Comparison of ENCODE assay signal across 8 mouse cellular contexts in the genomic region with DNA sequence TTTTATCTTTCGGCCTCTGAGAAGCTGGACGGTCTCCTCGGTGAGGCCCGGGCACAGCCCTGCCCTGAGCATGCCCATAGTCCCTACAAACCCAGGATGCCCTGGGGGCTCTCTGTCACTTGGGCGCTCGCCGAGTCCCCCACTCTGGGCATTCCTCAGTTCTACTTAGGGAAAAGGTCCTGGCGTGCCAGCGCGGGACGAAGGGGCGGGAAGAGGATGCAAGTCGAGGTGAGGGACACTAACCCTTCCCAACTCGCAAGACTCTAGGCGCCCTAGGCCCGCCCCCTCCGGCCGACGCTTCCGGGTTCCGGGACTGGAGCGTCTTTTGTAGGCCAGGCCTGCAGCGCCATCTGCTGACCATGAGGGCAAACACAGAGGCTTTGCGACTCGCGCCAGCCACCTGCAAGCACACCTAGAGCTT. TPM values are rescaled to one million over a fixed set of nuclear protein-coding genes. Genes with fewer than 3 reads are reported as not detected.
DNase-seq lines count a peak whose midpoint lies in the region; ATAC-seq and TF ChIP-seq lines count a peak whose summit lies in the region.

Rad51d (minus strand) TSS at position 273 of the 421 bp plus-strand sequence.

- H3K4me2 ChIP-seq in CH12.LX (ENCODE audit: insufficient read depth, low read depth, poor library complexity, severe bottlenecking) = peak within 1 kb of the TSS; percentile 51
- H3K4me2 ChIP-seq in forebrain, embryonic 12.5 days = peak within 1 kb of the TSS; percentile 83
- H3K4me2 ChIP-seq in heart, postnatal 0 days (ENCODE audit: low read depth, low read length) = peak within 1 kb of the TSS; percentile 79
- peak within 1 kb of the TSS; percentile 97 for H3K4me2 ChIP-seq in liver, embryonic 16.5 days (ENCODE audit: low read depth, low read length)
- H3K4me2 ChIP-seq in neural tube, embryonic 13.5 days = peak within 1 kb of the TSS; percentile 88

- H3K27me3 ChIP-seq in CH12.LX (replicated peaks) = peaks cover 11% of the 10 kb centered on the region
- peaks cover 13% of the 10 kb centered on the region for H3K27me3 ChIP-seq in forebrain, embryonic 12.5 days
- H3K27me3 ChIP-seq in heart, postnatal 0 days (ENCODE audit: control insufficient read depth, insufficient read depth, low read length) = no peaks in the 10 kb centered on the region
- H3K27me3 ChIP-seq in liver, embryonic 16.5 days (ENCODE audit: control insufficient read depth, insufficient read depth, low read depth, low read length) = no peaks in the 10 kb centered on the region
- peaks cover 15% of the 10 kb centered on the region; the same call in 1 of the 2 replicates for H3K27me3 ChIP-seq in neural tube, embryonic 13.5 days
- H3K27me3 ChIP-seq in testis, adult 2 months (ENCODE audit: control insufficient read depth, insufficient read depth, low read length) = no peaks in the 10 kb centered on the region

- peak; percentile 98 for TF ChIP-seq RAD21 in CH12.LX (IDR thresholded peaks at IDR 0.05; ENCODE audit: low read depth, low read length)

- peak; percentile 64 to 98 for TF ChIP-seq CTCF in CH12.LX (conservative IDR thresholded peaks at IDR 0.05 in 1 of 2, IDR thresholded peaks at IDR 0.05 in 1 of 2; ENCODE audit: low read depth in 2 of 2, low read length in 2 of 2)
- peak; percentile 91 for TF ChIP-seq CTCF in heart, postnatal 0 days (IDR thresholded peaks at IDR 0.05; ENCODE audit: low read depth)
- peak; percentile 92; the same call in 1 of the 2 replicates for TF ChIP-seq CTCF in testis, adult 2 months (IDR thresholded peaks at IDR 0.05; ENCODE audit: control insufficient read depth, insufficient read depth, insufficient replicate concordance, low read depth, low read length)

- H3K4me1 ChIP-seq in CH12.LX (ENCODE audit: control insufficient read depth in 1 of 2, insufficient read depth in 2 of 2) = peaks cover 7 to 19% of the 10 kb centered on the region in 2 experiments
- H3K4me1 ChIP-seq in forebrain, embryonic 12.5 days = peaks cover 20% of the 10 kb centered on the region
- peaks cover 11% of the 10 kb centered on the region; the same call in 1 of the 2 replicates for H3K4me1 ChIP-seq in heart, postnatal 0 days (ENCODE audit: control insufficient read depth, insufficient read depth)
- H3K4me1 ChIP-seq in liver, embryonic 16.5 days (ENCODE audit: control insufficient read depth, low read depth, low read length) = peaks cover 19% of the 10 kb centered on the region
- peaks cover 26% of the 10 kb centered on the region for H3K4me1 ChIP-seq in neural tube, embryonic 13.5 days (replicated peaks)
- peaks cover 2% of the 10 kb centered on the region; the same call in 1 of the 2 replicates for H3K4me1 ChIP-seq in testis, adult 2 months (ENCODE audit: control insufficient read depth, insufficient read depth, low read length)

- in situ Hi-C loops in CH12.LX (cut with MboI; ENCODE audit: low pct_ligation_motif_present, low pct_unique_long_range_greater_than_20kb, low sequenced_read_pairs) = no loop called here

- peak within 1 kb of the TSS; percentile 79 for H3K9ac ChIP-seq in CH12.LX (ENCODE audit: insufficient read depth, low read depth)
- peak within 1 kb of the TSS; percentile 66 for H3K9ac ChIP-seq in forebrain, embryonic 12.5 days
- H3K9ac ChIP-seq in heart, postnatal 0 days (replicated peaks; ENCODE audit: low read depth, low read length) = peak within 1 kb of the TSS; percentile 56
- H3K9ac ChIP-seq in liver, embryonic 16.5 days (ENCODE audit: low read depth, low read length) = peak within 1 kb of the TSS; percentile 81
- peak within 1 kb of the TSS; percentile 81 for H3K9ac ChIP-seq in neural tube, embryonic 13.5 days

- ATAC-seq in forebrain, embryonic 12.5 days (ENCODE audit: low FRiP score) = peak; percentile 91
- peak; percentile 96 for ATAC-seq in heart, postnatal 0 days (ENCODE audit: insufficient read depth, low read depth)
- ATAC-seq in liver, embryonic 16.5 days (ENCODE audit: low read depth) = peak; percentile 93
- ATAC-seq in neural tube, embryonic 13.5 days (ENCODE audit: low read depth) = peak; percentile 93

- peak; percentile 98 for DNase-seq in CH12.LX (ENCODE audit: extremely low read depth)
- DNase-seq in c-Kit-positive CD71-positive TER-119-negative erythroid progenitor cells, embryonic 14.5 days (ENCODE audit: low read depth) = peak; percentile 96
- DNase-seq in heart, postnatal 0 days (ENCODE audit: low spot score) = peak; percentile 94
- DNase-seq in kidney, postnatal 4 days = peak; percentile 97

- peak within 1 kb of the TSS; percentile 9; the same call in 1 of the 2 replicates for H3K27ac ChIP-seq in CH12.LX (ENCODE audit: insufficient read depth, low read depth)
- peak within 1 kb of the TSS; percentile 43; the same call in 1 of the 2 replicates for H3K27ac ChIP-seq in forebrain, embryonic 12.5 days
- peak within 1 kb of the TSS; percentile 17; the same call in 1 of the 2 replicates for H3K27ac ChIP-seq in heart, postnatal 0 days (ENCODE audit: low read depth)
- H3K27ac ChIP-seq in liver, embryonic 16.5 days (ENCODE audit: low read length) = peak within 1 kb of the TSS; percentile 62
- H3K27ac ChIP-seq in neural tube, embryonic 13.5 days (replicated peaks) = peak within 1 kb of the TSS; percentile 52; the same call in 1 of the 2 replicates
- peak within 1 kb of the TSS; percentile 1; the same call in 1 of the 2 replicates for H3K27ac ChIP-seq in testis, adult 2 months (ENCODE audit: control insufficient read depth, insufficient read depth, low read depth, low read length)

- under 1% methylated on average over 26 of the region's 26 CpGs for WGBS in forebrain, embryonic 12.5 days
- WGBS in heart, postnatal 0 days = 2% methylated on average over 24 of the region's 26 CpGs
- WGBS in liver, embryonic 16.5 days (ENCODE audit: insufficient replicate concordance) = under 1% methylated on average over 26 of the region's 26 CpGs
- 0% methylated on average over 26 of the region's 26 CpGs for WGBS in neural tube, embryonic 13.5 days

- peak; percentile 90 for TF ChIP-seq POLR2A in CH12.LX (IDR thresholded peaks at IDR 0.05; ENCODE audit: low read depth, low read length)
- peak; percentile 78 for TF ChIP-seq POLR2A in testis, adult 2 months (IDR thresholded peaks at IDR 0.05; ENCODE audit: control insufficient read depth, low read depth, low read length)

- H3K36me3 ChIP-seq in CH12.LX (replicated peaks in 1 of 2; ENCODE audit: control insufficient read depth in 1 of 2, insufficient read depth in 1 of 2, low read length in 1 of 2) = peaks cover 3 to 22% of the 10 kb centered on the region in 2 experiments
- H3K36me3 ChIP-seq in forebrain, embryonic 12.5 days (replicated peaks) = no peaks in the 10 kb centered on the region
- H3K36me3 ChIP-seq in heart, postnatal 0 days (replicated peaks; ENCODE audit: control insufficient read depth, insufficient read depth, low read length) = no peaks in the 10 kb centered on the region
- no peaks in the 10 kb centered on the region for H3K36me3 ChIP-seq in liver, embryonic 16.5 days (ENCODE audit: control insufficient read depth, insufficient read depth)
- no peaks in the 10 kb centered on the region for H3K36me3 ChIP-seq in neural tube, embryonic 13.5 days
- H3K36me3 ChIP-seq in testis, adult 2 months (ENCODE audit: control insufficient read depth, insufficient read depth, low read length) = no peaks in the 10 kb centered on the region

- 0 out of 2 replicates have a peak, but pooled peaks cover 5% of the 10 kb centered on the region for H3K79me2 ChIP-seq in CH12.LX (replicated peaks; ENCODE audit: control insufficient read depth, extremely low read depth, insufficient read depth, poor library complexity, severe bottlenecking)

- no peak for TF ChIP-seq EP300 in CH12.LX (IDR thresholded peaks at IDR 0.05; ENCODE audit: low read length)
- TF ChIP-seq EP300 in heart, postnatal 0 days (IDR thresholded peaks at IDR 0.05; ENCODE audit: low read depth) = no peak

- peak within 1 kb of the TSS; percentile 67 to 93 (median 80) for H3K4me3 ChIP-seq in CH12.LX (replicated peaks in 1 of 3; ENCODE audit: low read depth in 2 of 3, low read length in 2 of 3, poor library complexity in 1 of 3)
- peak within 1 kb of the TSS; percentile 63 for H3K4me3 ChIP-seq in forebrain, embryonic 12.5 days (replicated peaks)
- peak within 1 kb of the TSS; percentile 61 for H3K4me3 ChIP-seq in heart, postnatal 0 days (ENCODE audit: low read depth, low read length)
- peak within 1 kb of the TSS; percentile 82 for H3K4me3 ChIP-seq in liver, embryonic 16.5 days (ENCODE audit: low read depth, low read length)
- peak within 1 kb of the TSS; percentile 66 for H3K4me3 ChIP-seq in neural tube, embryonic 13.5 days
- H3K4me3 ChIP-seq in testis, adult 2 months (ENCODE audit: control insufficient read depth, low read depth, low read length) = peak within 1 kb of the TSS; percentile 85

- dilution Hi-C loops in CH12.LX (cut with MboI; ENCODE audit: extremely low pct_ligation_motif_present, extremely low pct_unique_long_range_greater_than_20kb, low sequenced_read_pairs) = no loop called here

- no peaks in the 10 kb centered on the region for H3K9me3 ChIP-seq in CH12.LX (replicated peaks; ENCODE audit: low read length)
- H3K9me3 ChIP-seq in forebrain, embryonic 12.5 days = no peaks in the 10 kb centered on the region
- no peaks in the 10 kb centered on the region for H3K9me3 ChIP-seq in heart, postnatal 0 days (replicated peaks; ENCODE audit: control insufficient read depth, low read length)
- H3K9me3 ChIP-seq in liver, embryonic 16.5 days (replicated peaks; ENCODE audit: control insufficient read depth, low read length) = no peaks in the 10 kb centered on the region
- H3K9me3 ChIP-seq in neural tube, embryonic 13.5 days = no peaks in the 10 kb centered on the region

TF ChIP-seq in CH12.LX, 34 proteins besides CTCF, POLR2A, EP300 and RAD21 (continues in another document):
- TF ChIP-seq CHD2 (IDR thresholded peaks at IDR 0.05; ENCODE audit: low read length) = 0 out of 2 replicates have a peak, but pooled peaks have one; percentile 11
- TF ChIP-seq ETS1 (conservative IDR thresholded peaks at IDR 0.05; ENCODE audit: low read depth, low read length) = no peak
- TF ChIP-seq NRF1 (IDR thresholded peaks at IDR 0.05; ENCODE audit: low read depth, low read length) = peak; percentile 56; the same call in 1 of the 2 replicates
- TF ChIP-seq MEF2A (IDR thresholded peaks at IDR 0.05; ENCODE audit: borderline replicate concordance, low read depth, low read length) = peak; percentile 39; the same call in 1 of the 2 replicates
- TF ChIP-seq KAT2A (IDR thresholded peaks at IDR 0.05; ENCODE audit: insufficient replicate concordance, low read length) = 0 out of 2 replicates have a peak, but pooled peaks have one; percentile 62

RNA-seq across cellular contexts. Expression of gene Rad51d, which starts in this region (rescaled TPM):
- total RNA-seq in CH12.LX (2012; rRNA removed) (27.2 and 35.5 TPM in 2 replicates), CH12.LX (2014; rRNA removed) (15.0 and 15.7 TPM in 2 replicates)
- 27.6 and 33.3 TPM in 2 replicates for polyA plus RNA-seq in CH12.LX (2012; ENCODE audit: insufficient read length, low read depth)
- polyA plus RNA-seq in forebrain, embryonic 12.5 days (2016; fragmentation: Nextera tagmentation; extraction: Ambion mirVana) = 12.6 and 14.2 TPM in 2 replicates
- 10.8 and 11.5 TPM in 2 replicates for total RNA-seq in heart, postnatal 0 days (2014; rRNA removed; ENCODE audit: low replicate concordance)
- polyA plus RNA-seq in heart, postnatal 0 days (2015; fragmentation: Nextera tagmentation; extraction: Ambion mirVana) = 9.9 and 11.8 TPM in 2 replicates
- 4.1 and 4.7 TPM in 2 replicates for polyA plus RNA-seq in liver, embryonic 16.5 days (2015; fragmentation: Nextera tagmentation; extraction: Ambion mirVana)
- polyA plus RNA-seq in neural tube, embryonic 13.5 days (2015; fragmentation: Nextera tagmentation; extraction: Ambion mirVana) = 11.8 and 12.4 TPM in 2 replicates
- polyA plus RNA-seq in testis, adult 2 months (2012; rRNA removed) = 13.8 and 15.1 TPM in 2 replicates

Comparison
In these comparisons a context has a peak if more than half of its experiments do, and no peak if none do; other contexts are left out.
1. Peak in every context shown above with its lines: DNase-seq, ATAC-seq, H3K4me3 ChIP-seq and H3K27ac ChIP-seq.
2. H3K27ac ChIP-seq: peak in every context shown above with its lines; median percentile 62 in liver, embryonic 16.5 days; 52 in neural tube, embryonic 13.5 days; 43 in forebrain, embryonic 12.5 days; 17 in heart, postnatal 0 days; 9 in CH12.LX; 1 in testis, adult 2 months.